Mouse (Mus musculus): ENCODE measurements around the gene Polr2g.

Gene Polr2g

GRCm38 (mm10) chr19:8758899-8759298, 39.5 kb downstream of the Polr2g start:
- DNase-seq (ENCODE audit: low spot score in 2 of 2), result no peak

GRCm38 (mm10) chr19:8757471-8757998, 40.8 kb downstream of the Polr2g start:
- no peak for DNase-seq (ENCODE audit: low spot score in 2 of 2)

- peak; percentile 81 to 86 for DNase-seq (ENCODE audit: low spot score in 2 of 2)
These were observed 41.6 kb downstream of the Polr2g start, which contains the start of gene Nxf1 for GRCm38 (mm10) chr19:8756635-8757387. Gene Nxf1, plus strand, starts transcription at chr19:8757073.

GRCm38 (mm10) chr19:8755652-8756051, 42.7 kb downstream of the Polr2g start:
- no peak for DNase-seq (ENCODE audit: low spot score in 2 of 2)

GRCm38 (mm10) chr19:8747368-8747767, 51.0 kb downstream of the Polr2g start:
- DNase-seq (ENCODE audit: low spot score in 2 of 2), result no peak

- DNase-seq (ENCODE audit: low spot score in 2 of 2), result no peak
These were observed 53.0 kb downstream of the Polr2g start for GRCm38 (mm10) chr19:8745382-8745781.

Data from frontal cortex, postnatal 14 days (tissue).